Mouse (Mus musculus) thymus, adult 2 months (tissue): Measurements from ENCODE around the gene Fbxw17. TPM values are rescaled to one million over a fixed set of nuclear protein-coding genes. Genes with fewer than 3 reads are reported as not detected.
"Not testable (repeated sequence)": the region's sequence is repeated elsewhere in the genome, so short reads cannot be mapped to it uniquely, and the experiment has no call there.

Experiments used
- DNase-seq: peaks from one replicate; pipeline ENCODE4 v3.0.0; 2021
- H3K27ac ChIP-seq: fragments of 200-500 bp; 2 replicates; pipeline ENCODE4 v1.5.1; 2012; ENCODE audit warnings: low read length, control low read depth; ENCODE audit not compliant: control insufficient read depth, insufficient read depth
- H3K27me3 ChIP-seq: fragments of 200-500 bp; 2 replicates; pipeline ENCODE4 v1.6.1; 2012; ENCODE audit warnings: mild to moderate bottlenecking, low read length, moderate library complexity, mixed read lengths; ENCODE audit not compliant: control insufficient read depth, insufficient read depth
- H3K36me3 ChIP-seq: fragments of 200-500 bp; 2 replicates; pipeline ENCODE4 v1.6.1; 2012; ENCODE audit warnings: mild to moderate bottlenecking, low read length, moderate library complexity; ENCODE audit not compliant: control insufficient read depth, insufficient read depth
- H3K4me1 ChIP-seq: fragments of 200-500 bp; replicated peaks from 2 replicates; pipeline ENCODE4 v1.6.1; 2012; ENCODE audit warnings: low read length; ENCODE audit not compliant: control insufficient read depth, insufficient read depth
- H3K4me3 ChIP-seq: fragments of 200-500 bp; 2 replicates; pipeline ENCODE4 v1.5.1; 2012; ENCODE audit warnings: mild to moderate bottlenecking, low read length, control low read depth, moderate library complexity; ENCODE audit not compliant: control insufficient read depth, insufficient read depth
- CTCF ChIP-seq: fragments of 200-500 bp; IDR thresholded peaks from 2 replicates; pipeline ENCODE4 v1.5.1; 2012; ENCODE audit warnings: mild to moderate bottlenecking, control low read depth, low read length, moderate library complexity, borderline replicate concordance; ENCODE audit not compliant: control insufficient read depth, poor library complexity, insufficient read depth; ENCODE audit errors: extremely low read depth
- POLR2A ChIP-seq: fragments of 200-500 bp; IDR thresholded peaks from 2 replicates; pipeline ENCODE4 v1.6.1; 2012; ENCODE audit warnings: mild to moderate bottlenecking, low read length, control low read depth, moderate library complexity; ENCODE audit not compliant: control insufficient read depth, poor library complexity, insufficient read depth; ENCODE audit errors: extremely low read depth
- WGBS: fragments of 180-500 bp; shearing (Covaris S2); methylation state at CpG from one replicate; pipeline ENCODE4 v1.1.7; 2018; 5-methylcytosine and 5-hydroxymethylcytosine counted together
- polyA plus RNA-seq: library from polyadenylated mRNA; depleted of rRNA; stranded (reverse); fragments of >200 nt; gene quantifications from 2 replicates; pipeline ENCODE4 v1.2.3, GENCODE M21; 2012

Gene Fbxw17
- polyA plus RNA-seq, 1 experiment: 29.3 TPM

DNA sequence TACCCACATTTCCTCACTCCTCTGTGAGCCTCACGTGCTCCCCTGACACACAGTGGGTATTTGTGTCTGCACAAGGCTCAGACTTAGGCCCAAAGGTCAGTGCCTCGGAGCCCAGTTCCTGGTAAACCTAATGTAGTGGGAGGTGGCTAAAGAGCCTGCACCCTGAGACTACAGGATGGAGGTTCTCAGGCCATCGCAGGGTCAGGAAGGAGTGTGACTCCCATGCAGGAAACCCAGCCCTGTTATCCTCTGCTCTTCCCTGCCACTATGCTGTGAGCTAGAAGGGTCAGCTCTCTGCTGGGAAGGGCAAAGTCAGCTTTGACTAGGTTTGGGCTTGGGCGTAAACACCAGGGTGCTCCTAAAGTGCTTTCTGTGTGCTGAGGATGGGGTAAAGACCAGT, 9.0 kb downstream of the Fbxw17 start:
- WGBS: 92% methylated on average over 4 of the region's 4 CpGs
- H3K36me3 ChIP-seq: peaks cover 3% of the 10 kb centered on the region; the same call in 1 of the 2 replicates

DNA sequence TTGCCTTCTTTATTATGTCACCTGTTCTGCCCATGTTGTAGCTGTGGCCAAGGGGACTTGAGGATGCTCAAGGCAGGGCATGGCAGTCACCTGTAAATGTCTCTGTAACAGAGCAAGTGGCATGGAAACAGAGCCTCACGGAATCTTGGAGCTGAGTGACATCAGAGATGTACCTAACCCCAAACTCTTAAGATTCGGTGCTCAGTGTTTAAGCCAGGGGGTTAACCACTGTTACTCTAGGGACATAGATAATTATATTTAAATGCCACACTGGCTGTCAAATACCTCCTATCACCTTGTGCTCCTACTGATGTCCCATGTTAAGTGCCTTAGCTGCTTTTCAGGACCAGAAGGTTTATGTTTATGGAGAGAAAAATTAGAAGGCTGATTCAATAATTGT, 26.1 kb downstream of the Fbxw17 start, which contains the start of gene Gm47429:
TSS of gene Gm47429 (minus strand) at position 101 of the 400 bp plus-strand sequence.
- WGBS: 88% methylated on average over 2 of the region's 2 CpGs
- H3K27ac ChIP-seq: no peak within 1 kb of the TSS
- no peak for TF ChIP-seq CTCF
- TF ChIP-seq POLR2A: no peak
- no peaks in the 10 kb centered on the region for H3K4me1 ChIP-seq
- H3K4me3 ChIP-seq: no peak within 1 kb of the TSS
- H3K27me3 ChIP-seq: no peaks in the 10 kb centered on the region
- H3K36me3 ChIP-seq: no peaks in the 10 kb centered on the region
- no peak for DNase-seq

More for the DNA sequence above, 9.0 kb downstream of the Fbxw17 start:
- Histone ChIP-seq H3K4me3 (no peak overlapping the region), H3K27ac (no peak overlapping the region), H3K27me3 (no peaks in the 10 kb centered on the region), H3K4me1 (no peaks in the 10 kb centered on the region)
- TF ChIP-seq CTCF (no peak), POLR2A (no peak)
- no peak for DNase-seq

DNA sequence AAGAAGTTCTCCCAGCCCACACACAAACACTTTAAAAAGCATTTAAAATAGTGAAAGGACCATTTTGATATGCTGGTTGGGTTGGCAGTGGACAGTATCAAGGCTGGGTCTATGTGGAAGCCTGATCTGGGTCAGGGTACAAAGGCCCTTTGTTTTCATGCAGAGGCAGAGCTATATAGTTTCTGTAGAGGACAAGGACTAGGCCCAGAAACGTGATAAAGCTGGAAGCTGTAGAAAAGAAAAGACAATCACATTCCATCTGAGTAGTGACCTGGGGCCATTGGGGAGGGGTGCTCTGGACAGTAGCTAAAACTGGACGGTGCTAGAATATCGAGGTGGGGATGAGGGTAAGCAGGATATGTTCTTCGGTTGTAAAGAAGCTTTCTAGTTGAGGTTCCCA, 27.6 kb downstream of the Fbxw17 start:
- 85% methylated on average over 4 of the region's 4 CpGs for WGBS
- no peaks in the 10 kb centered on the region for H3K36me3 ChIP-seq
- DNase-seq: no peak
- TF ChIP-seq POLR2A (no peak), CTCF (no peak)
- no peaks in the 10 kb centered on the region for H3K4me1 ChIP-seq
- no peak overlapping the region for H3K4me3 ChIP-seq
- no peak overlapping the region for H3K27ac ChIP-seq
- no peaks in the 10 kb centered on the region for H3K27me3 ChIP-seq

DNA sequence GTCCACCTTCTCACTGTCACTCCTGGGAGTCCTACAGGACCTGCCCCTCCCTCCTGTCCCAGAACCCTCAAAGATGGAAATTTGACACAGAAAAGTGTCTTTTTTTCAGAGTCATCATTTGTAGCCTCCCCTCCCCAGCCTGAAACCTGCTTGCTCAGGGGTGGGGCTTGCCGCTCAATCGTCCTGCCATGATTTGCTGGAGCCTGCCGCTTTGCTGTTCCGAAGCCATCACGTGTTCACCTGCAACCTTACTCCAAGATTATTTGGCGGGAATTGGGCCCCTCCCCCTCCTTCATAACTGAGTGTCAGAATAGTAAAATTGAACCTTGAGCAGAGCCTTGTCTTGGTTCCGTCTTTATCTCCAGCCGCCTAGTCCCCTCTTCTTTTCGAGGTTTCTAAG, 34.6 kb downstream of the Fbxw17 start:
- not testable (repeated sequence) for H3K4me1 ChIP-seq, H3K27me3 ChIP-seq, DNase-seq, H3K36me3 ChIP-seq, H3K4me3 ChIP-seq, H3K27ac ChIP-seq
- WGBS: 70% methylated on average over 9 of the region's 9 CpGs

DNA sequence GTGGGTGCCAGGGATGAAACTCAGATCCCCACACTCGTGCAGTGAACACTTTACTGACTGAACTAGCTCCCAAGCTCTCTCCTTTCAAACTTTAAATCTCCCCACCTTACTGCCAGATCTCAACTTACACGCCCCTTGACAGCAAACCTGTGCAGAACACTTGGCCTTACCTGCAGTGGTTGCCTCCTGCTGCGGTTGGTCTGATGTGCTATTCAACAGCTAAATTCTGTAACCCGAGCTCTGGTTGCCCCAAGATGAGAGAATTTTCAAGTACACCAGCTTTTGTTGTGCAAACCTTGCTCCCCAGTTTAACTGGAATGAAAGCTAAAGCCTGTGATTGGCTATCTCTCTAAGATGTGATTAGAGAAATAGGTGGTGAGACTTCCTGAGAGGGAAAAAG, 35.8 kb downstream of the Fbxw17 start:
- Histone ChIP-seq H3K36me3 (no peaks in the 10 kb centered on the region), H3K27ac (no peak overlapping the region), H3K27me3 (no peaks in the 10 kb centered on the region), H3K4me1 (no peaks in the 10 kb centered on the region), H3K4me3 (no peak overlapping the region)
- no peak for DNase-seq
- no peak for TF ChIP-seq POLR2A
- no peak for TF ChIP-seq CTCF
- WGBS: 48% methylated on average over 4 of the region's 4 CpGs

DNA sequence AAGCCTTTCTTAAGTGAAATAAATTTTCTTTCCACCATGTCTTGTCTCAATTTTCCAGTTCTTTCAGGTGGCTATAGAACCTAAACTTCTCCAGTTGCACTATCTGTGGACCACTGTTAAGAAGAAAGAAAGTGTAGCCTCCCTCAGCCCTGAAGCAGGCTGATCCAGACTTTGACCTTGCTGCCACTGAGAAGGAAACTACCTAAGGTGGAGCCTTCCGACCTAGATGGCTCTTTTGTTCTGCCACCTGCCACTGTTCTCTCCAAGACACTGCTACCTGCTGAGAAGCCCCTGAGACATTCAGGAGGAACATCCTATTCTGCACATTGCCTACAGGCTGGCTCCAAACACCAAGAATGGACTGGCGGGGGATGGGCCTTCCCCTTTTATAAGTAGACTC, 42.8 kb downstream of the Fbxw17 start:
- H3K4me1 ChIP-seq, H3K27ac ChIP-seq: not testable (repeated sequence)
- 81% methylated on average over 2 of the region's 2 CpGs for WGBS

DNA sequence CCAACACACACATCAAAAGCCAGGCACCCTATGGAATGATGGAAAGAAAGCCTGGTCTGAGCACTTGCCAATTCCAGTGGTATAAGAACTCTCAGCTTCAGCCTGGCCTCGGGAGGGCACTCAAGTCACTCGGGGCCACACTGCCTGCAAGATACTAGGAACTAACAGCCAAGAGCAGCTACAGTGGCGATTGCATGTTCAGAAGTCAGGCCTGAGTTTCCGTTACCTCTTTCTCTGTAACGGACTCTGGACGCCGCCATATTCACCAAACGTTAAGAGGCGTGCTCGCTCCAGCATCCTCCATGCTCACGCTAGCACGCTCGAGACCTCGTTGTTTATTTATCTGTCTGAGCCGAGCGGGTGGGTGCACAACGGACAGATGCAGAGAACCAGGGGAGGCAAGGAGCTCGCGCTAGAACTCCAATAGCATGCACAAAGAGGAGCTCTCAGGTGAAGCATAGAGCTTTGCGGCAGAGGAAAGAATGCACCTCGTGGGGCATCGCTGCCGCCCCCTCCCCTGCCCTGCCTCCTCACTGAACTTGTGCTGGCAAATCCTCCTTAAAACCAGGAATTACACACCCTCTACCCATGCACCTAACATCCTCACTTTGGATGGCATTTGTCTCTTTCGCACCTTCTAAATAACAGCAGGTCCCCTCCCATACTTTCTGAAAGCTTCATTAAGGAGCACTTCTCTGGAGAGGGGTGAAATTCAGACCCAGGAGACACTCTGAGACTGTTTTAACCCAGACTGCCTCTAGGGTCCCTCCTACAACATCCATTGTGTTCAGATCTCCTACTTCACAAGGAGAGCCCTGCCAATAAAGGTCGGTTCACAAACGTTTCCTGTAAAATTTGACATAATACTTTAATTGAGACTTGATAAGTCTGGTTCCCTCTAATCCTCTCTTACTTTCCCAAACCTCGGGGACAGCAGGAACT, 47.2 kb downstream of the Fbxw17 start:
- WGBS: 41% methylated on average over 27 of the region's 27 CpGs
- TF ChIP-seq POLR2A (no peak), CTCF (no peak)
- no peak for DNase-seq
- Histone ChIP-seq H3K27me3 (no peaks in the 10 kb centered on the region), H3K4me1 (no peaks in the 10 kb centered on the region), H3K27ac (no peak overlapping the region), H3K36me3 (no peaks in the 10 kb centered on the region), H3K4me3 (no peak overlapping the region)

More for the DNA sequence above, 42.8 kb downstream of the Fbxw17 start:
- not testable (repeated sequence) for H3K27me3 ChIP-seq, H3K4me3 ChIP-seq, DNase-seq, H3K36me3 ChIP-seq
